Mouse (Mus musculus) megakaryocyte, embryonic 14.5 days (primary cell): ENCODE data around the gene Tmem95.

Experiments
- FLI1 ChIP-seq: IDR thresholded peaks from 2 replicates; pipeline ENCODE4 v1.6.1; 2012; ENCODE audit warnings: low read length, inconsistent platforms, mixed read lengths
- GATA1 ChIP-seq: IDR thresholded peaks from 3 replicates; pipeline ENCODE4 v1.6.1; 2012; ENCODE audit warnings: mixed read lengths, low read length, inconsistent platforms, borderline replicate concordance

- TF ChIP-seq GATA1 (no peak), FLI1 (no peak)
These were observed 2.7 kb upstream of the Tmem95 start for GRCm38 (mm10) chr11:69880506-69880852.
